Mouse (Mus musculus): ENCODE measurements around the gene Timp3.

Gene Timp3

DNA sequence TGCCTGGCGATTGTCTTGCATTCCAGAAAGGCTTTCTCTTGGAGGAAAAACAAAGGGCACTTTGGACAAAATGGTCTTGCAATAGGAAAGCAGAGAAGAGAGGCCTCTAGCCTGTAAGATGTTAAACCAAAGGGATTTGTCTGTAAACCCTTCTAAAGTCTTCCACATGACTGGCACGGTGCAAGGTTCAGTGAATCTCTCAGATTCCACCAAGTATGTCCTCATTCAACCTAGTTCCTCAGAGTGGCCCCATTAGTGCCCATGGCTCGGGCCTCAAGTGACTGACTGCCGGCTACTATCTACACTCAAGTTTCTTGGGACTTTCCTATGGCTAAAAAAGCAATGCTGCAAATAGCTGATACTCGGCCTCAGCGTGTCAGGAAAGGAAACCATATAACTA is 1.8 kb upstream of the Timp3 start:
- DNase-seq = no peak

- DNase-seq = no peak
Observed at GRCm38 (mm10) chr10:86299795-86300194, 377 bp upstream of the Timp3 start.

GRCm38 (mm10) chr10:86301117-86301490 is 932 bp downstream of the Timp3 start:
- DNase-seq = no peak

GRCm38 (mm10) chr10:86301593-86302317 is 1.6 kb downstream of the Timp3 start:
- no peak for DNase-seq

GRCm38 (mm10) chr10:86302318-86302648 is 2.1 kb downstream of the Timp3 start:
- DNase-seq = no peak

DNA sequence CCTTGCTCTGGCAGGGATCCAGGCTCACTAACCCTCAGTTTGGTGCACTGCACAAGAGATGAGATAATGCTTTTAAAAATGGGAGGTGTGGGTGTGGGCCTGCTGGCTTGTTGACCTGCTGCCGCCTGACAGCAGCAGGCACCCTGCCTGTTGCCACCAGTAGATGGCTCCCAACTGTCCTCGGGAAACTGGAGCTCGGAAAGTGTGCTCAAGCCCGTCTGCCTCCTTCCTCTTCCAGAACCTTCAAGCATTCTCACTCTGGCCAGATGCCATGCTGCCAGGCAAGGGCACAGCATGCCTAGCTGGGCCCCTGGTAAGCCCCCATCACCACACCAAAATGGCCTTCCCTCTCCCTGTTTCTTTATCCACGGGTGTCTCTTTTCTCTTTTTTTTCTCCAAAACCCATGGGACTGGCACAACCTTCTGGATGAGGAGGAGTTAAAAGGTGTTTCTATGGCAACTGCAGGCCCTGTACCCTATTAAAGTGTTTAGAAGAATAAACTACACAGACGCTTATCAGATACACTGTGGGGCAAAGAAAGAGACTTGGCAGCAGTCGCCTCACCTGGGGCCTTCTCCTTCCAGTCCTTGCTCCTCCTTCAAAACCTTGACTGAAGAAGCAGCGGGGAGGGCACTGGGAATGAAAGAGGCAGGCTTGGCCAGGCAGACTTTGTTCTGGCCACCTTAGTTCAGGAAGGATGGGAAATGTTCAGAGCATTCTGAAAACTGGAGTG is 2.8 kb downstream of the Timp3 start:
- peak; percentile 73 for DNase-seq

DNA sequence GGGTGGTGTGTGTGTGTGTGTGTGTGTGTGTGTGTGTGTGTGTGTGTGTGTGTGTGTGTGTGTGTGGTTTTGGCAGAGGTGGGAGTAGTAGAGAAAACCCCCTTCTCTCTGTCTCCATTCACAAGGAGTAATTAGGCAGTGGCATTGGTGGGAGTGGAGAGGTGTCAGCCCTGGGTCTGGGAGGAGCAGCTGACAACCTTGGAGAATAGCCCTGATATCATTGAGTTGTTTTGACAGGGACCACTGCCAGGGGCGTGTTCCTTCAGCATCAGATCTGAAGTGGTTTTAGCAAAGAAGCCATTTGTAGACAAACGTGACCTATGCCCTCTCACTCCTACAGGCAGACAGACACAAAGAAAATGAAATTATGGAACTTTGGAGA is 3.3 kb downstream of the Timp3 start:
- DNase-seq = no peak

GRCm38 (mm10) chr10:86304583-86304982 is 4.4 kb downstream of the Timp3 start:
- DNase-seq = no peak

- no peak for DNase-seq
Observed at GRCm38 (mm10) chr10:86307235-86307634, 7.1 kb downstream of the Timp3 start.

- DNase-seq = no peak
Observed at GRCm38 (mm10) chr10:86310527-86310926, 10.4 kb downstream of the Timp3 start.

DNA sequence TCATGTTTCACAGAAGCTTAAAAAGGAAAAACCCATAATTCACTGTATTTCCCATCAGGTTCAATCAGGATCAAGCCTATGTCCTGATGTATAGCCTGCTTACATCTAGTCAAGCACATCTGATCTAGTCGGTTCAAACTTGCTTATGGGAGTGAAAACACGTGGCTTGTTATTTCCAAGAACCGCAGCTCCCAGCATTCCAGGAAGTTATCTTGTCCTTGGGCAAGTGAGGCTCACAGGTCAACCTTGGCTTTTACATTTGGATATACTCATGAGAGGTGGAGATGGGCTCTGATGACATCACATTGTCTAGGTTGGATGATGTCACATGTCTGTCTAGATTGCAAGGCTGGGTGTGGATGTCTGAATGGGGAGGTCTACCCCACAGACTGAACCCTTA is 12.8 kb downstream of the Timp3 start:
- no peak for DNase-seq

DNA sequence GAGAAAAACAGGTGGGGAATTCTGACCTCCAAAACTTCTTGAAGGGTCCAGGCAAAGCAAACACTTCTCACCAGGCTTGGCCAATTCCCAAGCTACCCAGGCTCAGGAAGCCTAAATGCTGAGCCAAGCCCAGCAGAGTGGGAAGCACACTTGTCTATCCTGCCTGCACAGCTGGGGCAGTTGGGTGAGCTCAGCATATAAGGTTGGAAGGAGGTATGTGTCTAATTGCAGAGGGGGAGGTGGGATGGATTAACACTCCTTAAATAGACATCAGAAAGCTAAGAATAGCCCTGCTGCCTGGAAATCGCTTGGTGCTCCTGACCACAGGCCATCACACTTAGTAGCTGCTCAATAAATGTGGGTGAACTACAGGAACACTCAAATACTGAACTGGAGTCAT is 13.3 kb downstream of the Timp3 start:
- no peak for DNase-seq

DNA sequence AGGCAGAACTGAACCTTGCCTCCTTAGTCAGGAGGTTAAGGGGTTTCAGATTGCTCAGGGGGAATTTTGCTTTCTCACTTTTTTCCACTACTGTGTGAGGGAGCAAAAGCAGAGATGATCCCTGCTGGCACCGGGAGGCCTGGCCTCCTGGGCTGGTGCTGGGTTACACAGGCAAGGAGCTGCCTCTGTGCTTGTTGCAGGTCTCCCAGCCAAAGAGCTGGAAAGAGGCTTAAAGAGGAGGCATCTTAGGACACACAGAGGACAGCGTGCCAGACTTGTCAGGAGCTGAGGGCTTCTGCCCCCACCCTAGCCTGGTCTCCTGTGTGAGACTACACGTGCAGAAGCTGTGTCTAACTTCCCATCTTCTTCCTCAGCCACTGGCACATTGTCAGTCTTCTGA is 15.3 kb downstream of the Timp3 start:
- DNase-seq = no peak

DNA sequence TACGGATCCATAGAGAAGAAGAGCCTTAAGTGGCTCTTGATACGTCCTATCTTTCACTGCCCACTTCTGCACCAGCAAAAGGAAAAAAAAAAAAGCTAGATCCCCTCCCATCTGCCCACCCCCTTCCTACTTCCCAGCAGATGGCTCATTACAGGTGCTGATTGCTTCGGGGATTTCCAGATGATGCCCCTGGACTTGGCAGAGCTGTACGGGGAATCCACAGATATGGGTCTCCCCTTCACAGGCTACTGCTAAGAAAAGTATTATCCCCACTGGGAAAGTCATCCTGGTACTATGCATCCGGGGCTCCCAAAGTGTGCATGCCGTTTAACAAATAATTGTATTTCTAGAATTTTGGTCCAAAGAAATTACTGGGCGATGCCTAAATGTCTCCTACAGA is 17.5 kb downstream of the Timp3 start:
- DNase-seq = no peak

GRCm38 (mm10) chr10:86318552-86319140 is 18.5 kb downstream of the Timp3 start:
- no peak for DNase-seq

- DNase-seq = no peak
Observed at GRCm38 (mm10) chr10:86319526-86319925, 19.4 kb downstream of the Timp3 start.

DNA sequence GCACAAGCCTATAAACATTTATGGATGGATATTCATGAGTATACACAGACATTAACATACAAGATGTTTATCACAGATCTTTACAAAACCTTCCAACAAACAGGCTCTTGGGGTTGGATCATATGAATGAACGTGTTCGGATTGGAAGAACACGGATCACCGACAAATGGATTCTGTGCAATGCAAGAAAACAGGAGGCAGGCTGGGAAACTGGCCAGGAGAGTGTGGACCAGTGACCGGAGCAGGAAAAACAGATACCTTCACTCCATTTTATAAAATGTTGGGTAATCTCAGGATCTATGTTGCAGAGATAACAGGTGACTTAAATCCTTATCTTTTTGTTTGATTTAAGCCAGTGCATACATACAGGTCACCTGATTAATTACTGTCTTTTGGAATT is 20.0 kb downstream of the Timp3 start:
- DNase-seq = no peak

DNA sequence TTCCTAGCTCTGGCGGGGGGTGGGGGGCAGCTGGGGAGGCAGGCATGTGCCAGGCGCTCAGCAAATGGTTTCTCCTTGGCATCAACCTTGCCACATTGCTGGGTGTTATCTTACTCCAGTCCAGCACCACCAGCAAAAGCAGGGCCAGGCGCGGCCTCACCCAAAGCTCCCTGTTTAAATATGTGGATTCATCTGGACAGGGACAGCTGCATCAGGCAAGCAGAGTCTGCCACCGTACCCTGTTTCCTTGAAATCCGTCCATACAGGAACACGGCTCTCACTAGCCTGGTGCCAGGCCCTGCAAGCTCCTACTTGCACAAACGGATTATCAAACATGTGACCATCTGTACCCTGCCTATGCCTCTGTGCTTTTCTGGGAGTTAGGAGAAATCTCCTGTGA is 21.0 kb downstream of the Timp3 start:
- DNase-seq = no peak

- DNase-seq = no peak
Observed at GRCm38 (mm10) chr10:86322006-86322405, 21.8 kb downstream of the Timp3 start.

- DNase-seq = no peak
Observed at GRCm38 (mm10) chr10:86323275-86323994, 23.3 kb downstream of the Timp3 start.

DNA sequence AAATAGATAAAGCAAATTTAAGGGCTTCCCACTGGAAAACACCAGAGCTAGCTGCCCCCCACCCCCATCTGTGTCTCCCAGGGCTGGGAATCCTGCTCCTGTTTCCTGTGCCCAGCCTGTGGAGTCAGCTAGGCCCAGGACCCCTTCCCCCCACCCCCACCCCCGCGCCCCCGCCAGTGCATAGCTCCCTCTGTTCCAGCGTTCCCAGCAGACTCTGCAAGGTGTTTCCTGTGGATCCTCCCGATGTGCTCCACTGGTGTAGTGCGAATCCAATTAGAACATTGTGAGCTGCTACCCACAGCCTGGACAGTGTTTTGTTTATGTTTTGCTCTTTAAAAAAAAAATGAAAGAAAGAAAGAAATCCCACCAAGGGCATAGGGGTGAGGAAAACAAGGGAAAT is 25.1 kb downstream of the Timp3 start:
- DNase-seq = no peak

- no peak for DNase-seq
Observed at GRCm38 (mm10) chr10:86328143-86328542, 28.0 kb downstream of the Timp3 start.

GRCm38 (mm10) chr10:86328691-86329090 is 28.5 kb downstream of the Timp3 start:
- DNase-seq = no peak

All from cerebellum, adult 8-10 months (tissue).